Mouse (Mus musculus) hindbrain, embryonic 10.5 days (tissue): ENCODE data around the gene Scarb1. TPM values are rescaled to one million over a fixed set of nuclear protein-coding genes. Genes with fewer than 3 reads are reported as not detected.

Source experiments
- DNase-seq: peaks from one replicate; pipeline ENCODE4 v3.0.0-alpha.2; 2017; ENCODE audit warnings: low spot score
- H3K27ac ChIP-seq: fragments of 300-500 bp; sonication (generic); 2 replicates; pipeline ENCODE4 v1.5.1; 2016; ENCODE audit warnings: mild to moderate bottlenecking, moderate library complexity
- H3K27me3 ChIP-seq: fragments of 300-500 bp; sonication (generic); 2 replicates; pipeline ENCODE4 v1.6.1; 2016; ENCODE audit warnings: mild to moderate bottlenecking; ENCODE audit not compliant: poor library complexity, insufficient read depth, severe bottlenecking
- H3K36me3 ChIP-seq: fragments of 300-500 bp; sonication (generic); 2 replicates; pipeline ENCODE4 v1.6.1; 2016; ENCODE audit warnings: mild to moderate bottlenecking, moderate library complexity
- H3K4me1 ChIP-seq: fragments of 300-500 bp; sonication (generic); replicated peaks from 2 replicates; pipeline ENCODE4 v1.6.1; 2016; ENCODE audit warnings: mild to moderate bottlenecking
- H3K4me3 ChIP-seq: fragments of 300-500 bp; sonication (generic); 2 replicates; pipeline ENCODE4 v1.5.1; 2016; ENCODE audit warnings: mild to moderate bottlenecking, moderate library complexity
- H3K9me3 ChIP-seq: fragments of 300-500 bp; sonication (generic); 2 replicates; pipeline ENCODE4 v1.6.1; 2016; ENCODE audit warnings: mild to moderate bottlenecking, moderate library complexity
- WGBS: fragments of 180-500 bp; shearing (Covaris S2); methylation state at CpG from one replicate; pipeline ENCODE4 v1.1.7; 2016; 5-methylcytosine and 5-hydroxymethylcytosine counted together
- polyA plus RNA-seq: library from polyadenylated mRNA; unstranded; fragments of >200 nt; fragmentation: Nextera tagmentation; extraction: Ambion mirVana; gene quantifications from 2 replicates; pipeline ENCODE4 v1.2.1, GENCODE M21; 2016

Scarb1 gene
- polyA plus RNA-seq, 1 experiment from 2014 or later = 41.2 TPM

DNA sequence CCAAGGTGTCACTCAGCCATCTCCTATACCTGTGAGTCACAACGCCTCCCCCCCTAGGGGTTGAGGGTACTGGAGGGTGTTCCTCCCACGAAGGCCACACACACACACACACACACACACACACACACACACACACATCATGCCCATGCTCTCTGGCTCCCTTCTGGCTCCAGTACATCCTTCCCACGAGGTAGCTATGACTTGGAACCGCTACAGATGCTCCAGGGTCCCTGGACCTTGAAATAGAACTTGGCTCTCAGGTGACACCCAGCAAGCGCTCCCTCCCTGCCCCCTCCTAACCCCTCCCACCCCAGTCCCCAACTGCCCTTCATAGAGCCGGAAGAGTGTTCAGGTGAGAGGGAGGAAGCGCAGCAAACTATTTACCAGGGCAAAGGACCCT, 14.8 kb upstream of the Scarb1 start:
- 56% methylated on average over 7 of the region's 7 CpGs for WGBS
- Histone ChIP-seq H3K4me3 (no peak overlapping the region), H3K27me3 (no peaks in the 10 kb centered on the region), H3K9me3 (peaks cover 9% of the 10 kb centered on the region), H3K4me1 (peaks cover 16% of the 10 kb centered on the region), H3K36me3 (no peaks in the 10 kb centered on the region), H3K27ac (no peak overlapping the region)
- DNase-seq = no peak

DNA sequence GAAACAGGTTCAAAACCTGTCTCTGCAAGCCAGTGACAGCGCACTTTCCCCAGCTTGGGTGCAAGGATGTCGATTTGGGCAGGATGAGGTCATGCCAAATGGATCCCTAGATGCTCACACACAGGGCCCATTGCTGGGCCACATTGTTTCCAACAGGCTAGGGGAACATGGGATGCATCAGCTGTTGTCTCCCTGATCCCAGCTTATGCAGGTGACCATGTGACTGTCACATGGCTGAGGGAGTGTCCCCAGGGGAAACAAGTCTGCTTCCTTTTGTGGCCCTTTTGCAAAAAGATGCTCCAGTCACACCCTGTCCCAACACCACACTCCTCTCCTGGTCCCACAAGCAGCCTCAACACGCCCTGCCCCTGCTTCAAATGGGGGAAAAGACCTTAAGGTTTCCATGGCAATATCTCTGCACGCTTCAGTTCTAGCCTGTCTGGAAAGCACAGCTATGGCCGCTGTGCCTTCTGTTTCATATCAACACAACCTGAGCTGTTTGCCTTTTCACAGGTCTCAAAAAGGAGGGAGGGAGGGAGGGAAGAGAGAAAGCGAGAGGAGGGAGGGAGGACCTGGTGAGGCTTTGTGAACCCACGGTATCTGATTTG, 14.1 kb upstream of the Scarb1 start:
- H3K9me3 ChIP-seq = peaks cover 9% of the 10 kb centered on the region
- WGBS = 62% methylated on average over 7 of the region's 7 CpGs
- H3K27me3 ChIP-seq = no peaks in the 10 kb centered on the region
- DNase-seq = no peak
- no peak overlapping the region for H3K27ac ChIP-seq
- H3K4me3 ChIP-seq = no peak overlapping the region
- H3K4me1 ChIP-seq = peaks cover 16% of the 10 kb centered on the region
- no peaks in the 10 kb centered on the region for H3K36me3 ChIP-seq

DNA sequence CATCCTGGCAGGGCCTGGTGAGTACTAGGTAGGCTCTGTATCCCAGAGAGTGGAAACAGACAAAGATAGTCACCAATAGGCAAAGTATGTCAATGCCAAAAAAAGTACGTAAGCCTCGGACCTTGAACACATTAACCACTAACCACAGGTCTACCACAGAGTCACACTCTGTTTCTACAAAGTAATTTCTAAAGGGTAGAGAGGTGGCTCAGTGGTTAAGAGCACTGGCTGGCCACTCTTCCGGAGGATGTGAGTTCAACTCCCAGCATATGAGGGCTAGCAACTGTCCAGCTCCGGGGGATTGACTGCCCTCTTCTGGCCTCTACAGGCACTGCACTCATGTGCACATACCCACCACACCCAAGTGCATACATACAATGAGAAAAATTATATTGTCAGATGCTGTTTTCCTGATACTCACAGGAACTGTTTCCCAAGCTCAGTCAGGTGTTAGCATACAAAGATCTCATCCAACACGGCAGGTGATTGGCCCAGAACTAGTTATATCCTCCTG, 11.9 kb upstream of the Scarb1 start:
- H3K36me3 ChIP-seq = no peaks in the 10 kb centered on the region
- H3K27ac ChIP-seq = no peak overlapping the region
- WGBS = 96% methylated on average over 5 of the region's 5 CpGs
- no peaks in the 10 kb centered on the region for H3K27me3 ChIP-seq
- peaks cover 16% of the 10 kb centered on the region for H3K4me1 ChIP-seq
- DNase-seq = no peak
- no peak overlapping the region for H3K4me3 ChIP-seq
- H3K9me3 ChIP-seq = peaks cover 9% of the 10 kb centered on the region

DNA sequence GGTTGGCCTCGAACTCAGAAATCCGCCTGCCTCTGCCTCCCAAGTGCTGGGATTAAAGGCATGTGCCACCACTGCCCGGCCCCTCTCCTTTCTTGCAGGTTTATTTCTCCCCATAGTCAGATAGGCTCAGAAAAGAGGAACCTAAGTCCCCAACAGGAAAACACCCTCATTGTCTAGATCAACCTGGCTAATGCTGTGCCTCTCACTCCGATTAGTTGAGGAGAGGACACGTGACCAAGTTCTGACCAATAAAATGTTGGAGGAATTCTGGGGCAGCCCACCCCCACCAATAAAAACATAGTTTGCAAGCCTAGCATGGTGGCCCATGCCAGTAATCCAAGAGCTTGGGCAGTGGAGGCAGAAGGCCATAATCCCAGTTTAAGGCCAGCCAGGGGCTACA, 11.0 kb upstream of the Scarb1 start:
- Histone ChIP-seq H3K27me3 (no peaks in the 10 kb centered on the region), H3K4me1 (peaks cover 16% of the 10 kb centered on the region), H3K4me3 (no peak overlapping the region), H3K36me3 (no peaks in the 10 kb centered on the region), H3K27ac (no peak overlapping the region), H3K9me3 (peaks cover 9% of the 10 kb centered on the region)
- WGBS = 90% methylated on average over 5 of the region's 5 CpGs
- DNase-seq = no peak

DNA sequence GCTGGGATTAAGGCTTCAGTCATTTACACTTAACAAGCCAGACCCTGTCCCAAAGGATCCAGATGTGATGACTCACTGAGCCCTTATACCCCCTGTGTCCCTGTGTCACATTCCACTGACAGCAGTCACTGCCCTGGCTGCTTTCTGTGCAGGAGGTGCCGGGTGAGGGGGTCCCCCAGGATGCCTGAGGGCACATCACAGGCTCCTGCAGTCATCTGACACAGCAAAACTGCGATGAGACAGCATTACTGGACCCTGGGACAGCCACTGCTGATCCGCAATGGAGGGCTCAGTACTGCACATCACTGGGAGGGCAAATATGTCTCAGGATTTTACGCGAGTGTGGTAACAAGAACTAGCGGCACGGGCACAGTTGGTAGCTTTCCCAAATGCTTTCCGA, 10.2 kb upstream of the Scarb1 start:
- Histone ChIP-seq H3K9me3 (peaks cover 9% of the 10 kb centered on the region), H3K36me3 (no peaks in the 10 kb centered on the region), H3K4me3 (no peak overlapping the region), H3K27me3 (no peaks in the 10 kb centered on the region), H3K27ac (no peak overlapping the region; the same call in 1 of the 2 replicates), H3K4me1 (peaks cover 16% of the 10 kb centered on the region)
- WGBS = 77% methylated on average over 8 of the region's 8 CpGs
- DNase-seq = no peak

DNA sequence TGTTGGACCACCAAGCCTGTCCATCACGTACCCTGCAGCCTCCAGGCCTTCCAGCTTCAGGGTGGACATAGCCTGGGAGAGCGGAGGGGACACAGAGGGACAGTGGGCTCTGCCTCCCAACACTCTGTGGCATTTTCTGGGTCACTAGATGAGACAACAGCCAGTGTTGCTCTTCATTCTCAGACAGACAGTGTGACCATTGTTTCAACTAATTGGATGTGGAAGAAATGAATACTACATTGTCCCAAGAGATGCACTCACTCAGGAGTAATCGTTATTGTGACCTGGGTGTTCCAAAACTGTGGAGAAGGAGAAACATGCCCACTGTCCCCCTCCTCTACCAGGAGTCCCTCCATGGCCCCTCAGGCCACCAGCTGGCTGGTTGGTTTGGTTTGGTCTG, 8.5 kb upstream of the Scarb1 start:
- 76% methylated on average over 3 of the region's 3 CpGs for WGBS
- H3K4me3 ChIP-seq = no peak overlapping the region

DNA sequence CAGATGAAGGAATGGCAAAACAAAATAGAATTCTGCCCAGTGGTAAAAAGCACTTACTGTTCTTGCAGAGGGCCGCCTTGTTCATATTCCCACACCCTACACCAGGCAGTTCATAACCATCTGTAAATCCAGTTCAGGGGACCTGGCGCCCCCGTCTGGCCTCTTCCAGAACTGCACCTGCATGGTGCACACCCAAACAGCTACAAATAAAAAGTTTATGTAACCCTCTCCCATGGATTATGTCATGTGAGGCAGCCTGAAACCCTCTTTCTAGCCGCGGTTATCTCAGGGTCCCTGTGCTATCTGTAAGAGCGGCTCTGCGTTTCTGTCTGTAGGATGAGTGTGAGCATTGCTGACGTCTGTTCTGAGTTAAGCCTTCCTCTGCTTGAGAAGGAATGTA, 7.6 kb upstream of the Scarb1 start:
- H3K36me3 ChIP-seq = no peaks in the 10 kb centered on the region
- DNase-seq = peak; percentile 62
- H3K4me3 ChIP-seq = no peak overlapping the region
- H3K4me1 ChIP-seq = peaks cover 4% of the 10 kb centered on the region; the same call in 1 of the 2 replicates
- no peaks in the 10 kb centered on the region for H3K27me3 ChIP-seq
- peaks cover 9% of the 10 kb centered on the region for H3K9me3 ChIP-seq
- H3K27ac ChIP-seq = no peak overlapping the region
- 41% methylated on average over 8 of the region's 8 CpGs for WGBS

More for the DNA sequence above, 8.5 kb upstream of the Scarb1 start:
- Histone ChIP-seq H3K4me1 (peaks cover 4% of the 10 kb centered on the region; the same call in 1 of the 2 replicates), H3K27ac (no peak overlapping the region), H3K9me3 (peaks cover 9% of the 10 kb centered on the region), H3K27me3 (no peaks in the 10 kb centered on the region), H3K36me3 (no peaks in the 10 kb centered on the region)
- DNase-seq = no peak

DNA sequence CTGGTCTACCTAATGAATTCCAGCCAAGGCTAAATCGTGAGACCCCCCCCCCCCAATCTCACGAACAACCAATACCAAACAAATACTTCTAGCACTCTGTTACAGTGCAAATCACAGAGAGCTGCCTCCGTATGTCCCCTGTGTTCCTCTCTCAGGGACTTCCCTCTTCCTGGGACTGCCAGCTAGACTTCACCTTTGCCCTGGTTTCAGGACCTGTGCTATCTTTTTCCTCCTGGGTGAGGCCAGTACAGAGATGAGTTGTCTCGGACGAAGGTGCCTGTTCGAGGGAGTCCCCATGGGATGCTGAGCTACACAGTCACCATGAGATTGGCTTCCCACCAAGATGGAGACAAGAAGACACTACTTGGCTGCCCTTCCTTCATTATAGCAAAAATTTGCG, 7.2 kb upstream of the Scarb1 start:
- no peak for DNase-seq
- 75% methylated on average over 7 of the region's 7 CpGs for WGBS
- no peaks in the 10 kb centered on the region for H3K36me3 ChIP-seq

DNA sequence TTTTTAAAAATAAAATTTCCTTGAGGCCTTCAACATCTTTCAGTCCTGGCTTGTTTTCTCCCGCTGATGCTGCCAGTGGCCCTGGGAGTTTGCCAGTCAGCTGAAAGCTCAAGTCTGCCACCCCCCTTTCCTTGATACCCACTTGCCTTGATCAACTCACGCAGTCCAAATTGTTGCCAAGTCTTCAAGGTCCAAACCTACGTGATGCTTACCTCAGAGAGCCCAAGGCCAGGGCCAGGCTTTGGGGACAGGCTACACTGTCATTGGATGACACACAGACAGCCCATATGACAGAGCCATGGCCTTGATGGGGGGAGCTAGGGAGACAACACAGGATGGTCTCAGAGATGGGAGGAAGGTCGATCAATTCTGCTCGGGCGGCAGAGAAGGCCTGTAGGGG, 3.4 kb upstream of the Scarb1 start:
- Histone ChIP-seq H3K4me1 (peaks cover 23% of the 10 kb centered on the region), H3K27ac (no peak overlapping the region)
- 91% methylated on average over 6 of the region's 6 CpGs for WGBS

More for the DNA sequence above, 7.2 kb upstream of the Scarb1 start:
- peaks cover 5% of the 10 kb centered on the region for H3K9me3 ChIP-seq
- no peak overlapping the region for H3K4me3 ChIP-seq
- H3K27me3 ChIP-seq = no peaks in the 10 kb centered on the region
- H3K27ac ChIP-seq = no peak overlapping the region
- H3K4me1 ChIP-seq = peaks cover 4% of the 10 kb centered on the region; the same call in 1 of the 2 replicates

DNA sequence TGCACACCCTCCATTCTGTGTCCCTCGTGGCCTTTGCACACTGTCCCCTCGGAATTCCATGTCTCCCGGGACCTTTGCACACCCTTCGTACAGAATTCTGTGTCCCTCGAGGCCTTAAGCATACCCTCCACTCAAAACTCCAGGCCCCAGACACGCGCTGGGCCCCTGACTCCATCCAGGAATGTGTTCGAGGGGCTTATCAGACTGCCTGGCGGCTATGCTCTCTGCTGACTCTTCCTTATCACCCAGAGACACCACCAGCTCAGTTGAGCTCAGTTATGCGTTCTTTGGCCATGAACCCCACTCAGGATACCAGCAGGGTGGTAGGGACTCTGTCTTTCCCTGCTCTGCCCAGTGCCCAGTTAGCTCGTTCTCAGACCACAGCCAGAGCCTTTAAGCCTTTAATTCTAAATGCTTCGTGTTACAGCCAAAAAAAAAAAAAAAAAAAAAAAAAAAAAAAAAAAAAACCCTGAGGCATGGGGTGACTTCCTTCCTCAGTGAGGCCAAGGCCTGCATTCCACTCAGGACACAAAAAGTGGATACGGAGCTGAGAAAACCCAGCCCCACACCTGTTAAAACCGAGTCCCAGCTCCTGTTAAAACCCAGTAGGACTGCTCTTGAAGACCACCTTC, 681 bp upstream of the Scarb1 start:
- no peaks in the 10 kb centered on the region for H3K36me3 ChIP-seq
- no peaks in the 10 kb centered on the region for H3K9me3 ChIP-seq
- H3K27me3 ChIP-seq = peaks cover 19% of the 10 kb centered on the region
- no peak for DNase-seq
- H3K4me1 ChIP-seq = peaks cover 36% of the 10 kb centered on the region
- 53% methylated on average over 14 of the region's 14 CpGs for WGBS
- peak overlapping the region; percentile 87 for H3K27ac ChIP-seq
- peak overlapping the region; percentile 86 for H3K4me3 ChIP-seq

More for the DNA sequence above, 3.4 kb upstream of the Scarb1 start:
- no peak overlapping the region for H3K4me3 ChIP-seq
- no peak for DNase-seq
- H3K9me3 ChIP-seq = no peaks in the 10 kb centered on the region
- no peaks in the 10 kb centered on the region for H3K36me3 ChIP-seq
- peaks cover 17% of the 10 kb centered on the region for H3K27me3 ChIP-seq

DNA sequence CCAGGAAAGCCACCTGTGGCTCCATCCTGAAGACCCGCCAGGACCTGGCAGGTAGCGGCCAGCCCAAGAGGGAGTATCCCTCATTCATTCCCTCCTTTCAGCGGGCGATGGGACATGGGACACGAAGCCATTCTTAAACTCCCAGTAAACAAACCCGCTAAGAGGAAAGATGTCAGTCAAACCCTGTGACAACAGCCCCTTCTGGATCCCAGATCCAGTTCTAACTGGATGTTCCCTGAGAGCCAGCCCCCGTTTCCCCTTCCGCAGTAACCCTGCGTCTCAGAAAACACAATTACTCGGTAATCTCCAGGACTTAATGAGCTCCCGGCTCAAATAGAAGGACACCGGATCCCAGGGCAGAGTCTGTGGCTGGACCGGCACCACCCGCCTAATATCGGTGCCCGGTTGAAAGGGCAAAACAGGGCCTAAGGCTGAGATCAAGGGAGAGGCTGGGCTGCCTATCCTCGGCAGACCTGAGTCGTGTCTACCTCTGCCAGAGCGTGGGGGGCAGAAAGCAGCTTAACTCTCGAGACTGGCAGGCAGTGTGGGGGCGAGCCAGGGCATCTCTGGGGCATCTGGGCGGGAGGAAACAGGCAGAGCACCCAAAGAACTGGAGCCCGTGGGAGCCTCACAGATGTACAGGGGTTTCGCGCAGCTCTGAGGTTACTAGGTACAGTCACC, 903 bp downstream of the Scarb1 start:
- WGBS = 1% methylated on average over 25 of the region's 25 CpGs
- peak; percentile 48 for DNase-seq

DNA sequence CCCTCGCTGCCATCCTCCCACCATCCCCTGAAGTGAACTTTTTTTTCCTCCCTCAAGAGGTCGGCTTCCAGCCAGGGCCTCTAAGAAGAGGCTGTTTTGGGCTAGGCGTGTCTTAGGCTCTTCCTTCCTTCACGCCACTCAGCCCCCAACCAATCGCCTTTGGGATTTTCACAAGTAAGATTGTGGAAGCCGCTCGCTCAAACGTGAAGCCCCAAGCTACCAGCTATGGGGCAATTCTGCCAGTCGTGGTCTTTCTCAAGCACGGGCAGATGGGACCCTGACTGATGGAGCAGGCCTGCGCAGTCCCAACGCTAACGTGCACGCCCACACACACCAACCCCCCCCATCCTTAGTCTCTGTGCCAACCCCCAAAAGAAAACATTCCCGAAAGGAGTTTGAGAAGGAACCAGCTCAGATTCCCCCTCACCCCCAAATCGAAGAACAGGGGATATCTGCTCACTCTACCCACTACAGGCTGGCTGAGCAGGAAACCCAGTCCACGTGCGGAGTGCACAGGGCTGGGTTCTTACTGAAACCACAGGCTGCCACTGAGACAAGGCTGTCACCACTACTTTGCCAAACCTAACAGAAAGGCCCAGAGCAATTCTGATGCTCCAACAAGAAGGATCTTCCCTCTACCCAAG, 1.7 kb downstream of the Scarb1 start:
- H3K27me3 ChIP-seq = peaks cover 19% of the 10 kb centered on the region
- no peaks in the 10 kb centered on the region for H3K36me3 ChIP-seq
- no peaks in the 10 kb centered on the region for H3K9me3 ChIP-seq
- H3K4me3 ChIP-seq = peak overlapping the region; percentile 86
- DNase-seq = peak; percentile 42
- WGBS = 3% methylated on average over 18 of the region's 18 CpGs
- peak overlapping the region; percentile 87 for H3K27ac ChIP-seq
- peaks cover 36% of the 10 kb centered on the region for H3K4me1 ChIP-seq

More for the DNA sequence above, 903 bp downstream of the Scarb1 start:
- peak overlapping the region; percentile 86 for H3K4me3 ChIP-seq
- peaks cover 36% of the 10 kb centered on the region for H3K4me1 ChIP-seq
- no peaks in the 10 kb centered on the region for H3K36me3 ChIP-seq
- H3K9me3 ChIP-seq = no peaks in the 10 kb centered on the region
- peaks cover 19% of the 10 kb centered on the region for H3K27me3 ChIP-seq
- H3K27ac ChIP-seq = peak overlapping the region; percentile 87
